Mouse (Mus musculus) small intestine, adult 2 months (tissue): Measurements from ENCODE around the gene Gm11273. TPM values are rescaled to one million over a fixed set of nuclear protein-coding genes. Genes with fewer than 3 reads are reported as not detected.
A peak's percentile ranks its signal among the peaks of the same experiment; 100 is the strongest.
"Not testable (repeated sequence)": the region's sequence is repeated elsewhere in the genome, so short reads cannot be mapped to it uniquely, and the experiment has no call there.

ENCODE experiments used
- H3K27ac ChIP-seq: fragments of 200-500 bp; 2 replicates; pipeline ENCODE4 v1.5.1; 2012; ENCODE audit warnings: low read depth, low read length, control low read depth, inconsistent platforms; ENCODE audit not compliant: insufficient read depth
- H3K27me3 ChIP-seq: fragments of 200-500 bp; 2 replicates; pipeline ENCODE4 v1.6.1; 2012; ENCODE audit warnings: mild to moderate bottlenecking, moderate library complexity, low read length, inconsistent platforms; ENCODE audit not compliant: control insufficient read depth, insufficient read depth
- H3K36me3 ChIP-seq: fragments of 200-500 bp; 2 replicates; pipeline ENCODE4 v1.6.1; 2012; ENCODE audit warnings: mild to moderate bottlenecking, low read length, control low read depth, inconsistent platforms; ENCODE audit not compliant: control insufficient read depth, insufficient read depth
- H3K4me1 ChIP-seq: fragments of 200-500 bp; 2 replicates; pipeline ENCODE4 v1.6.1; 2012; ENCODE audit warnings: low read length, inconsistent platforms, mixed read lengths; ENCODE audit not compliant: control insufficient read depth, insufficient read depth, insufficient read length
- H3K4me3 ChIP-seq: fragments of 200-500 bp; 2 replicates; pipeline ENCODE4 v1.5.1; 2012; ENCODE audit warnings: low read depth, mild to moderate bottlenecking, control low read depth, inconsistent platforms, low read length, moderate library complexity
- CTCF ChIP-seq: fragments of 200-500 bp; IDR thresholded peaks from 2 replicates; pipeline ENCODE4 v1.5.1; 2012; ENCODE audit warnings: low read depth, mild to moderate bottlenecking, control low read depth, inconsistent platforms, low read length, moderate library complexity, mixed read lengths; ENCODE audit not compliant: insufficient replicate concordance, insufficient read length; ENCODE audit errors: extremely low read depth
- POLR2A ChIP-seq: fragments of 200-500 bp; IDR thresholded peaks from 2 replicates; pipeline ENCODE4 v1.6.1; 2012; ENCODE audit warnings: low read depth, mild to moderate bottlenecking, control low read depth, inconsistent platforms, low read length, moderate library complexity
- WGBS: fragments of 180-500 bp; shearing (Covaris S2); methylation state at CpG from one replicate; pipeline ENCODE4 v1.1.7; 2018; 5-methylcytosine and 5-hydroxymethylcytosine counted together
- polyA plus RNA-seq: library from polyadenylated mRNA; depleted of rRNA; stranded (reverse); fragments of >200 nt; gene quantifications from 2 replicates; pipeline ENCODE4 v1.2.3, GENCODE M21; 2012; rRNA removed

The Gm11273 gene
- polyA plus RNA-seq, 1 experiment, result 22.1 TPM

- peaks cover 6% of the 10 kb centered on the region for H3K4me1 ChIP-seq
- no peaks in the 10 kb centered on the region for H3K36me3 ChIP-seq
- no peak within 1 kb of the TSS for H3K27ac ChIP-seq
- peaks cover 11% of the 10 kb centered on the region; the same call in 1 of the 2 replicates for H3K27me3 ChIP-seq
- TF ChIP-seq CTCF, result no peak
- TF ChIP-seq POLR2A, result peak; percentile 41; the same call in 1 of the 2 replicates
- H3K4me3 ChIP-seq, result peak within 1 kb of the TSS; percentile 75
- under 1% methylated on average over 54 of the region's 54 CpGs for WGBS
These were observed 32.9 kb downstream of the Gm11273 start, which contains the start of gene Nkapl for GRCm38 (mm10) chr13:21468061-21469019. Gene Nkapl (minus strand): TSS chr13:21468509.

GRCm38 (mm10) chr13:21467336-21467735 lies 33.9 kb downstream of the Gm11273 start:
- peaks cover 11% of the 10 kb centered on the region; the same call in 1 of the 2 replicates for H3K27me3 ChIP-seq
- H3K4me1 ChIP-seq, result peaks cover 6% of the 10 kb centered on the region
- no peaks in the 10 kb centered on the region for H3K36me3 ChIP-seq
- H3K27ac ChIP-seq, result no peak overlapping the region
- no peak overlapping the region for H3K4me3 ChIP-seq
- WGBS, result 91% methylated on average over 10 of the region's 10 CpGs
- no peak for TF ChIP-seq POLR2A
- TF ChIP-seq CTCF, result no peak

- not testable (repeated sequence) for H3K27ac ChIP-seq, H3K4me3 ChIP-seq, H3K36me3 ChIP-seq, H3K27me3 ChIP-seq, H3K4me1 ChIP-seq
- 49% methylated on average over 9 of the region's 9 CpGs for WGBS
These were observed 38.7 kb downstream of the Gm11273 start for GRCm38 (mm10) chr13:21462516-21462915.

GRCm38 (mm10) chr13:21456347-21456746 lies 44.9 kb downstream of the Gm11273 start:
- no peaks in the 10 kb centered on the region for H3K27me3 ChIP-seq
- peaks cover 4% of the 10 kb centered on the region; the same call in 1 of the 2 replicates for H3K4me1 ChIP-seq
- H3K4me3 ChIP-seq, result no peak overlapping the region
- TF ChIP-seq CTCF (no peak), POLR2A (no peak)
- no peaks in the 10 kb centered on the region; the same call in 1 of the 2 replicates for H3K36me3 ChIP-seq
- WGBS, result 21% methylated on average over 4 of the region's 4 CpGs
- H3K27ac ChIP-seq, result no peak overlapping the region

- no peak overlapping the region for H3K4me3 ChIP-seq
- no peaks in the 10 kb centered on the region for H3K27me3 ChIP-seq
- 20% methylated on average over 3 of the region's 3 CpGs for WGBS
- peaks cover 4% of the 10 kb centered on the region; the same call in 1 of the 2 replicates for H3K4me1 ChIP-seq
- H3K27ac ChIP-seq, result no peak overlapping the region
- no peaks in the 10 kb centered on the region; the same call in 1 of the 2 replicates for H3K36me3 ChIP-seq
- TF ChIP-seq POLR2A (no peak), CTCF (no peak)
These were observed 47.1 kb downstream of the Gm11273 start for GRCm38 (mm10) chr13:21454133-21454532.

GRCm38 (mm10) chr13:21453449-21453848 lies 47.8 kb downstream of the Gm11273 start, which contains the start of gene Zscan26:
Gene Zscan26 (minus strand): TSS chr13:21453730.
- H3K4me3 ChIP-seq, result peak within 1 kb of the TSS; percentile 86
- TF ChIP-seq POLR2A (peak; percentile 76), CTCF (no peak)
- WGBS, result under 1% methylated on average over 23 of the region's 23 CpGs
- no peaks in the 10 kb centered on the region; the same call in 1 of the 2 replicates for H3K36me3 ChIP-seq
- H3K27ac ChIP-seq, result peak within 1 kb of the TSS; percentile 54
- H3K27me3 ChIP-seq, result no peaks in the 10 kb centered on the region
- peaks cover 4% of the 10 kb centered on the region; the same call in 1 of the 2 replicates for H3K4me1 ChIP-seq

GRCm38 (mm10) chr13:21453042-21453441 lies 48.2 kb downstream of the Gm11273 start:
- Histone ChIP-seq H3K4me1 (peaks cover 6% of the 10 kb centered on the region), H3K4me3 (peak overlapping the region; percentile 86), H3K27me3 (no peaks in the 10 kb centered on the region), H3K27ac (peak overlapping the region; percentile 54), H3K36me3 (peaks cover 1% of the 10 kb centered on the region; the same call in 1 of the 2 replicates)
- under 1% methylated on average over 13 of the region's 13 CpGs for WGBS
- no peak for TF ChIP-seq CTCF
- no peak for TF ChIP-seq POLR2A

Other genes starting within 250 kb of the Gm11273 start
- gene Gpx5, start 208.7 kb downstream of the Gm11273 start, polyA plus RNA-seq, result not detected in 2 replicates
- gene Gpx6, start 189.3 kb downstream of the Gm11273 start, polyA plus RNA-seq, result not detected in 2 replicates
- gene Olfr1367, start 154.5 kb downstream of the Gm11273 start, polyA plus RNA-seq, result not detected in 2 replicates
- 0.13 and 0.38 TPM in 2 replicates for gene Zscan12, start 138.6 kb downstream of the Gm11273 start, polyA plus RNA-seq
- gene Zkscan3, start 98.7 kb downstream of the Gm11273 start, polyA plus RNA-seq, result 7.6 and 11.7 TPM in 2 replicates
- 0.30 TPM in 1 of 2 replicates, not detected in the other for gene Pgbd1, start 60.4 kb downstream of the Gm11273 start, polyA plus RNA-seq
- gene Zscan26, start 47.7 kb downstream of the Gm11273 start, polyA plus RNA-seq, result 1.9 and 3.1 TPM in 2 replicates
- gene Nkapl, start 32.9 kb downstream of the Gm11273 start, polyA plus RNA-seq, result 0.08 TPM in 1 of 2 replicates, not detected in the other
- gene Zkscan4, start 22.5 kb downstream of the Gm11273 start, polyA plus RNA-seq, result 0.06 and 0.16 TPM in 2 replicates
- not detected in 2 replicates for gene Gm10065, start 22.0 kb downstream of the Gm11273 start, polyA plus RNA-seq
- 0.08 TPM in 1 of 2 replicates, not detected in the other for gene AK157302, start 6.2 kb downstream of the Gm11273 start, polyA plus RNA-seq
- gene Zkscan8, start 29.7 kb upstream of the Gm11273 start, polyA plus RNA-seq, result 0.66 and 0.79 TPM in 2 replicates
- not detected in 2 replicates for gene Olfr1366, start 41.4 kb upstream of the Gm11273 start, polyA plus RNA-seq
- not detected in 2 replicates for gene Olfr1535, start 58.5 kb upstream of the Gm11273 start, polyA plus RNA-seq
- not detected in 2 replicates for gene Olfr1364, start 80.3 kb upstream of the Gm11273 start, polyA plus RNA-seq
- gene Olfr1362, start 112.6 kb upstream of the Gm11273 start, polyA plus RNA-seq, result not detected in 2 replicates
- gene Olfr11, start 141.1 kb upstream of the Gm11273 start, polyA plus RNA-seq, result not detected in 2 replicates
- gene Olfr1361, start 162.0 kb upstream of the Gm11273 start, polyA plus RNA-seq, result not detected in 2 replicates
- not detected in 2 replicates for gene Olfr1360, start 176.0 kb upstream of the Gm11273 start, polyA plus RNA-seq
- not detected in 2 replicates for gene Olfr1359, start 196.7 kb upstream of the Gm11273 start, polyA plus RNA-seq
- 10.7 and 15.7 TPM in 2 replicates for gene Hist1h2bl, start 214.7 kb upstream of the Gm11273 start, polyA plus RNA-seq
- 66.1 and 104 TPM in 2 replicates for gene Hist1h2ai, start 215.0 kb upstream of the Gm11273 start, polyA plus RNA-seq
- 79.4 and 100 TPM in 2 replicates for gene Hist1h3h, start 216.2 kb upstream of the Gm11273 start, polyA plus RNA-seq
- 4.7 and 7.1 TPM in 2 replicates for gene Hist1h2bm, start 220.6 kb upstream of the Gm11273 start, polyA plus RNA-seq
- gene Hist1h4j, start 233.6 kb upstream of the Gm11273 start, polyA plus RNA-seq, result 6.4 and 6.5 TPM in 2 replicates
- gene Hist1h4k, start 249.1 kb upstream of the Gm11273 start, polyA plus RNA-seq, result 35.5 and 55.4 TPM in 2 replicates